Mouse (Mus musculus) hindbrain, embryonic 15.5 days (tissue): Measurements from ENCODE around the gene Ndufaf3. TPM values are rescaled to one million over a fixed set of nuclear protein-coding genes. Genes with fewer than 3 reads are reported as not detected.

ENCODE experiments used
- ATAC-seq: fragments of 200-750 bp; cut with Nextera tagmentation; 2 replicates; pipeline ENCODE4 v1.8.0; 2017; ENCODE audit warnings: low read depth, moderate number of reproducible peaks, moderate TSS enrichment; ENCODE audit not compliant: low FRiP score
- H3K27ac ChIP-seq: fragments of 300-500 bp; sonication (generic); replicated peaks from 2 replicates; pipeline ENCODE4 v1.5.1; 2015; ENCODE audit warnings: mild to moderate bottlenecking, inconsistent platforms
- H3K27me3 ChIP-seq: fragments of 300-500 bp; sonication (generic); 2 replicates; pipeline ENCODE4 v1.6.1; 2015; ENCODE audit warnings: control low read depth, inconsistent platforms
- H3K36me3 ChIP-seq: fragments of 300-500 bp; sonication (generic); 2 replicates; pipeline ENCODE4 v1.6.1; 2015; ENCODE audit warnings: control low read depth, inconsistent platforms
- H3K4me1 ChIP-seq: fragments of 300-500 bp; sonication (generic); replicated peaks from 2 replicates; pipeline ENCODE4 v1.6.1; 2015; ENCODE audit warnings: control low read depth, inconsistent platforms
- H3K4me2 ChIP-seq: fragments of 300-500 bp; sonication (generic); 2 replicates; pipeline ENCODE4 v1.6.1; 2015; ENCODE audit warnings: moderate library complexity, mild to moderate bottlenecking, inconsistent platforms
- H3K4me3 ChIP-seq: fragments of 300-500 bp; sonication (generic); 2 replicates; pipeline ENCODE4 v1.5.1; 2015; ENCODE audit warnings: mild to moderate bottlenecking, inconsistent platforms
- H3K9ac ChIP-seq: fragments of 300-500 bp; sonication (generic); 2 replicates; pipeline ENCODE4 v1.6.1; 2015; ENCODE audit warnings: inconsistent platforms
- H3K9me3 ChIP-seq: fragments of 300-500 bp; sonication (generic); 2 replicates; pipeline ENCODE4 v1.6.1; 2016; ENCODE audit warnings: control low read depth, inconsistent platforms
- WGBS: fragments of 180-500 bp; shearing (Covaris S2); methylation state at CpG from one replicate; pipeline ENCODE4 v1.1.7; 2015; 5-methylcytosine and 5-hydroxymethylcytosine counted together
- polyA plus RNA-seq: library from polyadenylated mRNA; unstranded; fragments of >200 nt; fragmentation: Nextera tagmentation; extraction: Ambion mirVana; gene quantifications from 2 replicates; pipeline ENCODE4 v1.2.1, GENCODE M21; 2015

Gene Ndufaf3
- polyA plus RNA-seq, 1 experiment from 2014 or later = 78.5 TPM

DNA sequence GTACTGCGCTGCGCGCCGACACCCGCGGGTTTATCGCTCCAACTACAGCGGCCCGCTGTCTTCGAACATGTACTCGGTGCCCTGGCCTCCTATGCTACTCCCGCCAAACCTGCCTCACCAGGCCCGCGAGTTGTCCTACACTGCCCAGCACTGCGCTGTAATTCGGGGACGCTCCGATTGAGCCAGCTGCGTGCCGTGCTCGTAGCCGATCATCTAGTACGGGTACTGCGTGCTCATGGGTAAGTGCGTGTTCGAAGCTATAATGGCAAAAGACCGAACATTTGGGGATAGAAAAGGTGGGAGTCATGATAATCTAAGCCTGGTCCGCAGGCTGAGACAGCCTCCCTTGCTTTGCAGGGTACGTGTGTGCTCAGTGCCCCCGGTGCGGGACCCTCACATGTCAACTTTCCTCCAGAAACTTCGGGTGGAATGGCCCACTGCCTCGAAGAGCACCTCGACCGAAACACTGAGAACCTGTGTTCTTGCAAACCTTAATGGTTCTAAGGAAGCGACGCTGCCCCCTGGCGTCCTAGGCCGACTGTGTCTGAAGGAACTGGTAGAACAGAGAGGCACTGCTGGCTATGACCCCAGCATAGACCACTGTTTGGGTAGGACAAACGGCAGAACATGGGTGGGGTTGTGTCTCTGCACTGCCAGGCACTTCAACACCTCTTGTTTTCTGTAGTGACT is 3.1 kb upstream of the Ndufaf3 start:
- 1% methylated on average over 40 of the region's 40 CpGs for WGBS
- Histone ChIP-seq H3K36me3 (peaks cover 36% of the 10 kb centered on the region), H3K9me3 (no peaks in the 10 kb centered on the region), H3K27ac (peak overlapping the region; percentile 74), H3K27me3 (no peaks in the 10 kb centered on the region), H3K4me2 (peak overlapping the region; percentile 97), H3K4me3 (peak overlapping the region; percentile 52), H3K9ac (peak overlapping the region; percentile 56), H3K4me1 (peaks cover 62% of the 10 kb centered on the region)
- no peak for ATAC-seq

DNA sequence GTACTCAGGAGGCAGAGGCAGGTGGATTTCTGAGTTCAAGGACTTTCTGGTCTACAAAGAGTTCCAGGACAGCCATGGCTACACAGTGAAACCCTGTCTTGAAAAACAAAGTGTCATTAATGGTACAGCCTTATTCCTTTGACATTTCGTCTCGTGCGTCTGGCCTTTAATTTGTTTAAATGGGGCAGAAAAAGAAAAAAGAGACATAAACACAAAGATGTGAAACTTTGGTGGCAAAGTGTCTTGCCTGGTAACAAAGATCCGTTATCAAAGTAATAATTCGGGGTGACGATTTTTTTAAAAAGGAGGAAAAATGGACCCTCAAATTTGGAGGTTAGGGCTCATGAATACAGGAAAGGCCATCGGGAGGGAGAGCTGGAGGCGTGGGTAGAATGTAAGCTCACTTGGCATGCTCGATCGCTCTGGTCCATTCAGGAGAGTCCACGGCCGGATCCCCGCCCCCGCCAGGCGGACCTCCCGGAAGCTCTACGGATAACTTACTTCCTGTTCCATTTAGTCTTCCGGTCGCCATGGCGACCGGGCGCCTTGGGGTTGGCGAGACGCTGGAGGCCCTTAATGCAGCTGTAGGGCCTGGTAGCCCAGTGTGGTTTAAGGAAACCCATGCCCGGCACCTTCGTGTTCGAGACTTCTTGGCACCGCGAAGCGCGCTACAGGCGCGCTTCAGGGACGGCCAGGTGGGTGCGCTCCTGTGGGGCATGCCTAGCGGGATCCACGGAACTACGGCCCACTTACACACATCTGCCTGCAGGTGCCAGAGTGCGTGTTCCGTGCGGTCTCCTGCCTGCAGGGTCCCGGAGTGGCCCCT is 2.4 kb upstream of the Ndufaf3 start, which contains the start of gene Dalrd3:
Gene Dalrd3, plus strand, starts transcription at position 506 of the 826 bp plus-strand sequence.
- 5% methylated on average over 42 of the region's 42 CpGs for WGBS
- Histone ChIP-seq H3K4me3 (peak within 1 kb of the TSS; percentile 52), H3K4me2 (peak within 1 kb of the TSS; percentile 97), H3K9me3 (no peaks in the 10 kb centered on the region), H3K4me1 (peaks cover 55% of the 10 kb centered on the region), H3K27me3 (no peaks in the 10 kb centered on the region), H3K9ac (peak within 1 kb of the TSS; percentile 56), H3K27ac (peak within 1 kb of the TSS; percentile 74), H3K36me3 (peaks cover 40% of the 10 kb centered on the region)
- peak; percentile 72 for ATAC-seq

DNA sequence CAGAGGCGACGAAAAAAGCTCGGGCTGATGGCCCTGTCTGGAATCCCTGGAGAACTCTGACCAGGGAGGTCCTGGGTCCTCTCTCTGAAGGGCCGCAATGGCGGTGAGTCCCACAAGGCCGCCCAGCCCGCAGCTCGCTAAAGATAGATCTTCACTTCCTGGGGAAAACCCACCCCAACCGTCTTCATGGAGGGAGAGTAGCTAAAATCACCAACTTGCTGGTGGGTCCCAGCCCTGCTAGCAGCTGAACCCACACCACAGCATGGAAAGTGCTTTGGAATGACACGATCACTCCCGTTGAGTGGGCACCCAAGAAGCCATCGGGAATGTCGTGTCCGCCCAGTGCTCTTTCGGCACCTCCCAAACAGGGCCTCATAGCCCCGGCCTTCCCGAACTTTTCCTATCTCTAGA is 1.3 kb upstream of the Ndufaf3 start:
- Histone ChIP-seq H3K4me1 (peaks cover 44% of the 10 kb centered on the region), H3K9ac (no peak overlapping the region; the same call in 1 of the 2 replicates), H3K36me3 (peaks cover 41% of the 10 kb centered on the region), H3K27ac (no peak overlapping the region), H3K27me3 (no peaks in the 10 kb centered on the region), H3K9me3 (no peaks in the 10 kb centered on the region), H3K4me2 (peak overlapping the region; percentile 93), H3K4me3 (peak overlapping the region; percentile 69; the same call in 1 of the 2 replicates)
- no peak for ATAC-seq
- 83% methylated on average over 17 of the region's 17 CpGs for WGBS

DNA sequence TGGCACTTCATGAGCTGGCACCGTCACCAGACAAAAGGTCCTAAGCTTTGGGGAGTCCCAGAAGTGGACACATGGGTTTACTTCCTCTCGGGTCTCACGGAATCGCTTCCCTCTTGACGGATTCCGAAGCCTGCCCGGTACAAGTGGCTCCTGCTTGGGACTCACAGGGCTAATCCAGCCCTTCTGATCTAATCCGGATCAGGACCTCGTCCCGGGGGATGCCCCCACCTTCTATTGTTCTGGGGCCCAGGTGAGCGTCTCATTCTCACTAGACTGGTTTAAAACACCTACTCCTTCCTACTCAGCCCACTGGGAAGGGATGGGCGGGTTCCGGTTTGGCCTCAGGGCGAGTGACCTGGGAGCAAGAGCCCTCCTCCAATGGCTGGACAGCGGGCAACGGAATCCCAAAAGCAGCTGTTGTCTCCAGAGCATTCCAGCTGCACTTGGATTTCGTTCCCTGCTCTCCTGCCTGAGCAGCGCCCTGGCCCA is 741 bp upstream of the Ndufaf3 start:
- Histone ChIP-seq H3K9me3 (no peaks in the 10 kb centered on the region), H3K4me1 (peaks cover 42% of the 10 kb centered on the region), H3K4me3 (peak overlapping the region; percentile 69), H3K4me2 (peak overlapping the region; percentile 93), H3K27me3 (no peaks in the 10 kb centered on the region), H3K9ac (peak overlapping the region; percentile 82), H3K27ac (peak overlapping the region; percentile 98), H3K36me3 (peaks cover 39% of the 10 kb centered on the region)
- WGBS = 15% methylated on average over 18 of the region's 18 CpGs
- ATAC-seq = no peak

DNA sequence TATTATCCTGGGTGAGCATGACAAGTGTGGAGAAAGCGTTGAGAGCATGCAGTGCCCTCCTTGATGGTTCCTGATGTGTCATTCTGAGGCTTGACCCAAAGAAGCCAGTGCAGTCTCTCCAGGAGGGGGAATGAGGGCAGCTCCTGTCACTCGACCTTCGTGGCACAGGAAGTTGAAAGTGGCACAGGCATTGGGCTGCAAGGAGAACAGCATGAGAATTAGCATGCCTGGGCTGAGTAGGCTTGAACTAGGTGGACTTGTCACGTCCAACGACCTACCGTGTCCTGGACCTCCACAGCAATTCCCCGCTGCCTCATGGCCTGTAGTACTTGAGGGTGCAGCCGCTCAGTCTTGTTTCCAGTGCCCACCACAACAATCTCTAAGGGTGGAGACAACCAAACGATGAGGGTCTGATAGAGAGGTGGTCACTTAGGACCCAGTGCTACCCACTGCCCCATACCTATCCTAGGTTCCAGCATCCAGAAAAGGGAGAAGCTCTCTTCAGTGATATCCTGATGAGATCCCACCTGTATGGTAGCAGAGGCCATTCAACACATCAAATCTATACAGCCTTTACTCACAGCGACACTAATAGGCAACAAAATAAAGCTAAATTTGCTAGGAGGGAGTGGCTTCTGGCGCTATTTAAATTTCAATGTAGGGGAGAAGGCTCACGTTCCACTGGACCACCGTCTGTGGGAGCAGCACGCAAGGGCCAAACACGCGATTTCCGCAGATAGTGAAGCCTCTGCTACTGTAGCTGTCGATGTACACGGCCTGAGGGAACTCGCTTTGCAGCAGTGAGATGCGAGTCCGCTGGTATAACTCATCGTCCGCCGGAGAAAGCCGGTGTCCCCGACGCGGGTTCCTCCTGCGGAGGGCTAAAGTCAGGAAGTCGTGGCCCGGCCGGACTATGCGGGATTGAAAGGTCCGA is 1.1 kb downstream of the Ndufaf3 start:
- WGBS = 11% methylated on average over 35 of the region's 35 CpGs
- ATAC-seq = peak; percentile 0; the same call in 1 of the 2 replicates
- Histone ChIP-seq H3K9ac (peak overlapping the region; percentile 82), H3K36me3 (peaks cover 27% of the 10 kb centered on the region), H3K27me3 (no peaks in the 10 kb centered on the region), H3K9me3 (no peaks in the 10 kb centered on the region), H3K4me2 (peak overlapping the region; percentile 93), H3K4me3 (peak overlapping the region; percentile 69), H3K27ac (peak overlapping the region; percentile 98), H3K4me1 (peaks cover 54% of the 10 kb centered on the region)

DNA sequence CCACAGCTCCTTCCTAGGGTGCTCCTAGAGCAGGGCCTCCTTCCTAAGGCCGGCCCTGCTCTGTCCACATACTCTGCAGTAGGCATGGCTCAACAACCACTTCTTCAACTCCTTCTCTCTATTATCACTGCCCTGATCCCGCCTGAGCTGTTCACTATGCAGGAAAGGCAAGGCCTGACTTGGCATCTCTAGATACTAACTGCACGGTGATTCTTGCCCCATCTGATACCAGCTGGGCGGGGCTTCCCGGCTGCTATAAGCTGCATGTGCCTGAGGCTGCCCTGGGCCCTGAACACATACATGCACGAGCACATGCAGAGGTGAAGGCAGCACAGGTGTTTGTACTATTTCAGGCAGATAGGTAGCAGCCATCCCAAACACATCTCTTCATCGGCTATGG is 3.1 kb downstream of the Ndufaf3 start:
- H3K4me1 ChIP-seq = peaks cover 43% of the 10 kb centered on the region
- H3K27me3 ChIP-seq = no peaks in the 10 kb centered on the region
- H3K9me3 ChIP-seq = no peaks in the 10 kb centered on the region
- H3K4me2 ChIP-seq = no peak overlapping the region
- no peak overlapping the region for H3K27ac ChIP-seq
- no peak overlapping the region for H3K9ac ChIP-seq
- WGBS = 89% methylated on average over 7 of the region's 7 CpGs
- ATAC-seq = no peak
- no peak overlapping the region for H3K4me3 ChIP-seq
- H3K36me3 ChIP-seq = peaks cover 31% of the 10 kb centered on the region

DNA sequence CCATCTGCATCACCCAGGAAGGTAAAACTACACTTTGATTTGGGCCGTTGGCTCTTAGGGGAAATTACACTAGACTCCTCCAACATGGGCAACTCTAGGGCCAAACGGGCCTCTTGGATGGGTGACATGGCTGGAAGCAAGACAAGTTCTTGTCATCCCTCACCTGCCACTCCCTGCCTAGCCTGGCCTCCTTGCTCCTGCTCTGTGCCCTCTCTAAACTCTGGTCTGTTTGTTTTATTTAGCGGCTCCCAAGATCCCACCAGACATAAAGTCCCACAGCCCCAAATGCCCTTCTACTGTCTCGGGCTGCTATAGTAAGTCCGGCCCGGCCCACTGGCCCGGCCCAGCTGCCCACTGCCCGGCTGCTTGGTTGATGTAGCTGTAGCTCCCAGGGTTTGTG is 3.6 kb downstream of the Ndufaf3 start:
- H3K36me3 ChIP-seq = peaks cover 36% of the 10 kb centered on the region

DNA sequence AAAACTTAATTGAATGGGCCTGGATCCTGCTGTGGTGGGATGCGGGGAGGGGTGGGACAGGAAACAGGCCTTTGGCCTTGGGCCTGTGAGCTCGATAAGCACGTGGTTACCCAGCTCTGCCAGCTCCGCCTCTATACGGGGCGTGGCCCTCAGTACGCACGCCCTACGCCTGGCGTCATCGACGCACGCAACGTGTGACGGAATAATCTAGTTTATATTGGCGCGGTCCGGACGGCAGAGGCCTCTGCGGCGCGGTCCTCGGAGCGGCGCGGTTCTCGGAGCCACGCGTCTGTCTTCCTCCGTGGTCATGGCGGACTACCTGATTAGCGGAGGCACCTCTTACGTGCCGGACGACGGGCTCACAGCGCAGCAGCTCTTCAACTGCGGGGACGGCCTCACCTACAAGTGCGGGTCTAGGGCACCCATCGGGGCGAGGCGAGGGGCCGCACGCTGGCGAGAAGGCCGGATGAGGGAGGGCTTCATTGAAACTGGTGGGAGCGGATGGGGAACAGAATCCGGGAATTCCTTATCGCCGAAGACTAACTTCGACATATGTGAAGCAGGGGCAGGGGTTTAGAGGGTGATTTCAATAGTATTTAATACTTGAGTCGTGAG is 6.9 kb downstream of the Ndufaf3 start, which contains the start of gene Impdh2:
Gene Impdh2, plus strand, starts transcription at position 60 of the 615 bp plus-strand sequence.
- under 1% methylated on average over 53 of the region's 53 CpGs for WGBS
- ATAC-seq = peak; percentile 98
- Histone ChIP-seq H3K9ac (peak within 1 kb of the TSS; percentile 60), H3K4me2 (peak within 1 kb of the TSS; percentile 87), H3K4me3 (peak within 1 kb of the TSS; percentile 51), H3K36me3 (peaks cover 63% of the 10 kb centered on the region), H3K27ac (peak within 1 kb of the TSS; percentile 75), H3K4me1 (peaks cover 17% of the 10 kb centered on the region), H3K27me3 (no peaks in the 10 kb centered on the region), H3K9me3 (no peaks in the 10 kb centered on the region)

More for the DNA sequence above, 3.6 kb downstream of the Ndufaf3 start:
- WGBS = 92% methylated on average over 8 of the region's 8 CpGs
- ATAC-seq = no peak
- Histone ChIP-seq H3K27me3 (no peaks in the 10 kb centered on the region), H3K4me1 (peaks cover 39% of the 10 kb centered on the region), H3K9ac (no peak overlapping the region), H3K4me2 (no peak overlapping the region), H3K4me3 (no peak overlapping the region), H3K27ac (no peak overlapping the region), H3K9me3 (no peaks in the 10 kb centered on the region)

DNA sequence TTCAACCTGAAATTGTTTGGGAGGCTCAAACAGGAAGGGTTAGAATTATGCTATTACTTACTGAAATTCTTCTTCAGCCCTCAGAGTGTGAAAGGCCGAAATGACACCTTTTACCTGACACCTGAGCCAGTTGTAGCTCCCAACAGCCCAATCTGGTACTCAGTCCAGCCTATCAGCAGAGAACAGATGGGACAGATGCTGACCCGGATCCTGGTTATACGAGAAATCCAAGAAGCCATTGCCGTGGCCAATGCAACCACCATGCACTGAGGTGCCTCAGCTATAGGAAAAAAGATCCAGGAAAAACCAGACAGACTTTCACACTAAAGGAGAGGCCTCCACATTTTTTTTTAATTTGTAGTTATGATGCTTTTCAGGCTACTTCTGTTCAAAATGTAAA is 8.1 kb downstream of the Ndufaf3 start:
- Histone ChIP-seq H3K4me3 (no peak overlapping the region), H3K27ac (no peak overlapping the region), H3K9ac (no peak overlapping the region), H3K27me3 (no peaks in the 10 kb centered on the region), H3K4me2 (no peak overlapping the region), H3K9me3 (no peaks in the 10 kb centered on the region), H3K4me1 (peaks cover 17% of the 10 kb centered on the region), H3K36me3 (peaks cover 61% of the 10 kb centered on the region)
- ATAC-seq = no peak
- WGBS = 93% methylated on average over 4 of the region's 4 CpGs

DNA sequence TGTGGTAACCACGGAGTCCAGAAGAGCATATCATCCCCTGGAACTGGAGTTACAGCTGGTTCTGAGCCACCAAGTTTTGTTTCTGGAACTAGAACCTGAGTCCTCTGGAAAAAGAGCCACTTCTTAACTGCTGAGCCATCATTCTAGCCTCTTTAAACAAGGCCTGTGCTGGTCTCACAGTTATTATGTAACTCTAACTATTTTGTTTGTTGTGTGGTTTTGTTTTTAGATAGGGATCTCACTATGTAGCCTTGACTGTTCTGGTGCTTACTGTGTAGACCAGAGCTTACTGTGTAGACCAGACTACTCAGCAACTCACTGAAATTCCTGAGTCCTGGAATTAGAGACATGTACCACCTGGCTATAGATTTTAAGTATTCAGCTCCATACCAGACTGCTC is 20.4 kb downstream of the Ndufaf3 start:
- Histone ChIP-seq H3K27ac (no peak overlapping the region), H3K4me3 (no peak overlapping the region), H3K27me3 (no peaks in the 10 kb centered on the region), H3K9ac (no peak overlapping the region), H3K36me3 (peaks cover 78% of the 10 kb centered on the region), H3K9me3 (no peaks in the 10 kb centered on the region), H3K4me2 (no peak overlapping the region), H3K4me1 (no peaks in the 10 kb centered on the region)
- no peak for ATAC-seq
- 97% methylated on average over 1 of the region's 1 CpGs for WGBS

DNA sequence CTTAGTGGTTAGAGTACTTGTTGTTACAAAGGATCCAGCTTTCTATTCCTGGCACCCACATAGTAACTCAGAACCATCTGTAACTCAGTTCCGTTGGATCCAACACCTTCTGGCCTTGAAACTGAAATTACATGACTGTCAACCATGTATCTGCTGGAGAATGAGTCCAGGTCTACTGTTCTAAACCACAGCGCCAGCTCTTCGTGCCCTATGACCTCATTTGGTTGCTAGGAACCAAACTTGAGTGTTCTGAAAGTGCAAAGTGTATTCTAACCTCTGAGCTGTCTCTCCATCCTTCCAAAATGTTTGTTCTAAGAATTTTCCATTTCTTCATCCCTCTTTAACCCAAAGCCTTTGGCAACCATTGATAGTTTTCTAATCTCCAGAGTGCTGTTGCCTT is 21.2 kb downstream of the Ndufaf3 start:
- Histone ChIP-seq H3K4me1 (no peaks in the 10 kb centered on the region), H3K4me2 (no peak overlapping the region), H3K9ac (no peak overlapping the region), H3K27me3 (no peaks in the 10 kb centered on the region), H3K9me3 (no peaks in the 10 kb centered on the region), H3K4me3 (no peak overlapping the region), H3K27ac (no peak overlapping the region), H3K36me3 (peaks cover 87% of the 10 kb centered on the region)
- ATAC-seq = no peak
- WGBS = 96% methylated on average over 3 of the region's 3 CpGs
